26 mouse cellular contexts compared by ENCODE assay signal in genomic region chrX:39189417-39189816, GRCm38 (mm10).
A peak's percentile ranks its signal among the peaks of the same experiment; 100 is the strongest.
DNase-seq lines count a peak whose midpoint lies in the region; ATAC-seq and TF ChIP-seq lines count a peak whose summit lies in the region.
"Had no signal": no experiment of that assay in that cellular context is flagged by ENCODE, and none has a peak within 500 bp of the region (broad histone marks: within the 10 kb centered on the region; RNA-seq: fewer than 3 reads in every experiment).

No protein-coding gene starts in this region.

- peak; percentile 11 for DNase-seq in forebrain, postnatal 0 days
- DNase-seq in frontal cortex, postnatal 36 days (ENCODE audit: low spot score in 2 of 2), result peak; percentile 8 to 45
- DNase-seq in left cerebral cortex, postnatal 14 days (ENCODE audit: low spot score in 2 of 2), result peak; percentile 11 to 40
- DNase-seq in right cerebral cortex, postnatal 36 days (ENCODE audit: low spot score in 2 of 2), result peak; percentile 4 to 19
- no peak for DNase-seq in urinary bladder, adult 2 months (ENCODE audit: low spot score)
- no peak for DNase-seq in spleen, postnatal 36 days (ENCODE audit: low spot score in 2 of 2)
- no peak for DNase-seq in hindbrain, embryonic 11.5 days (ENCODE audit: low spot score)
- DNase-seq: adrenal gland, postnatal 10 days; cerebellum, postnatal 10 days; gastrocnemius, postnatal 14 days; heart, adult 2 months; heart, postnatal 36 days; kidney, postnatal 4 days; liver, postnatal 0 days; lung, postnatal 10 days; midbrain, embryonic 14.5 days; spleen, adult 18-20 months; thymus, adult 18-20 months had no signal

- no peaks in the 10 kb centered on the region for H3K9me3 ChIP-seq in forebrain, postnatal 0 days (ENCODE audit: low read length)
- H3K9me3 ChIP-seq in forebrain, embryonic 13.5 days (replicated peaks), result no peaks in the 10 kb centered on the region
- H3K9me3 ChIP-seq in hindbrain, embryonic 11.5 days (ENCODE audit: control insufficient read depth, low read length), result no peaks in the 10 kb centered on the region
- H3K9me3 ChIP-seq: kidney, embryonic 15.5 days; limb, embryonic 10.5 days had no signal

- H3K9ac ChIP-seq in forebrain, postnatal 0 days, result no peak overlapping the region
- H3K9ac ChIP-seq in forebrain, embryonic 13.5 days, result no peak overlapping the region
- no peak overlapping the region for H3K9ac ChIP-seq in hindbrain, embryonic 11.5 days (ENCODE audit: low read depth, low read length)
- H3K9ac ChIP-seq: kidney, embryonic 15.5 days; liver, postnatal 0 days had no signal

- intact Hi-C loops in left cerebral cortex, postnatal 14 days (cut with DNase I), result no loop called here

- no peak overlapping the region for H3K4me3 ChIP-seq in forebrain, postnatal 0 days (ENCODE audit: low read depth, low read length)
- H3K4me3 ChIP-seq in forebrain, embryonic 13.5 days, result no peak overlapping the region
- H3K4me3 ChIP-seq in hindbrain, embryonic 11.5 days (ENCODE audit: low read depth, low read length), result no peak overlapping the region
- H3K4me3 ChIP-seq: heart, adult 2 months; kidney, embryonic 15.5 days; limb, embryonic 10.5 days; myocyte had no signal

- H3K27me3 ChIP-seq in forebrain, postnatal 0 days (ENCODE audit: insufficient read depth, low read length), result no peaks in the 10 kb centered on the region
- no peaks in the 10 kb centered on the region for H3K27me3 ChIP-seq in forebrain, embryonic 13.5 days
- H3K27me3 ChIP-seq in hindbrain, embryonic 11.5 days (ENCODE audit: control insufficient read depth, insufficient read depth, low read length), result no peaks in the 10 kb centered on the region
- H3K27me3 ChIP-seq: kidney, embryonic 15.5 days had no signal

- H3K4me1 ChIP-seq in forebrain, postnatal 0 days (ENCODE audit: insufficient read depth), result no peaks in the 10 kb centered on the region
- no peaks in the 10 kb centered on the region for H3K4me1 ChIP-seq in forebrain, embryonic 13.5 days
- H3K4me1 ChIP-seq in hindbrain, embryonic 11.5 days (replicated peaks; ENCODE audit: control insufficient read depth, insufficient read depth, low read length), result no peaks in the 10 kb centered on the region
- H3K4me1 ChIP-seq: kidney, embryonic 15.5 days; limb, embryonic 10.5 days had no signal

- no peak overlapping the region for H3K27ac ChIP-seq in forebrain, postnatal 0 days (ENCODE audit: low read depth, low read length)
- H3K27ac ChIP-seq in forebrain, embryonic 13.5 days, result no peak overlapping the region
- H3K27ac ChIP-seq in hindbrain, embryonic 11.5 days (ENCODE audit: low read depth, low read length), result no peak overlapping the region
- H3K27ac ChIP-seq: heart, adult 2 months; kidney, embryonic 15.5 days; limb, embryonic 10.5 days had no signal

- H3K4me2 ChIP-seq in forebrain, postnatal 0 days (ENCODE audit: low read depth), result no peak overlapping the region
- no peak overlapping the region for H3K4me2 ChIP-seq in forebrain, embryonic 13.5 days
- no peak overlapping the region for H3K4me2 ChIP-seq in hindbrain, embryonic 11.5 days (replicated peaks; ENCODE audit: low read depth, low read length)
- H3K4me2 ChIP-seq: kidney, embryonic 15.5 days had no signal

- peak; percentile 34; the same call in 1 of the 2 replicates for ATAC-seq in forebrain, postnatal 0 days
- no peak for ATAC-seq in forebrain, embryonic 13.5 days
- ATAC-seq in hindbrain, embryonic 11.5 days (ENCODE audit: low FRiP score), result no peak
- ATAC-seq: forebrain, embryonic 16.5 days; hindbrain, embryonic 16.5 days; intestine, embryonic 16.5 days; liver, postnatal 0 days; Patski had no signal

- no peak for TF ChIP-seq CTCF in forebrain, postnatal 0 days (IDR thresholded peaks at IDR 0.05; ENCODE audit: low read depth)

- 76% methylated on average over 3 of the region's 3 CpGs for WGBS in forebrain, postnatal 0 days
- 79% methylated on average over 3 of the region's 3 CpGs for WGBS in forebrain, embryonic 13.5 days
- 83% methylated on average over 3 of the region's 3 CpGs for WGBS in hindbrain, embryonic 11.5 days

- no peaks in the 10 kb centered on the region for H3K36me3 ChIP-seq in forebrain, postnatal 0 days (ENCODE audit: insufficient read depth)
- no peaks in the 10 kb centered on the region for H3K36me3 ChIP-seq in forebrain, embryonic 13.5 days (ENCODE audit: poor library complexity, severe bottlenecking)
- H3K36me3 ChIP-seq in hindbrain, embryonic 11.5 days (ENCODE audit: control insufficient read depth, insufficient read depth, low read length), result no peaks in the 10 kb centered on the region
- H3K36me3 ChIP-seq: kidney, embryonic 15.5 days; limb, embryonic 10.5 days had no signal

Comparison
In these comparisons a context has a peak if more than half of its experiments do, and no peak if none do; other contexts are left out.
1. DNase-seq: peak in forebrain, postnatal 0 days (single experiment), frontal cortex, postnatal 36 days (2 of 2), left cerebral cortex, postnatal 14 days (2 of 2) and right cerebral cortex, postnatal 36 days (2 of 2); none in urinary bladder, adult 2 months (single experiment), spleen, postnatal 36 days (0 of 2) and hindbrain, embryonic 11.5 days (single experiment).